Mouse (Mus musculus) stomach, embryonic 14.5 days (tissue): ENCODE results near the gene Slc11a2. TPM values are rescaled to one million over a fixed set of nuclear protein-coding genes. Genes with fewer than 3 reads are reported as not detected.
"Not testable (repeated sequence)": the region's sequence is repeated elsewhere in the genome, so short reads cannot be mapped to it uniquely, and the experiment has no call there.

Source experiments
- ATAC-seq: fragments of 200-750 bp; cut with Nextera tagmentation; 2 replicates; pipeline ENCODE4 v1.8.0; 2017; ENCODE audit warnings: low read depth, moderate TSS enrichment; ENCODE audit not compliant: insufficient number of reproducible peaks, insufficient read depth, low FRiP score
- H3K27ac ChIP-seq: fragments of 300-500 bp; sonication (generic); 2 replicates; pipeline ENCODE4 v1.5.1; 2014; ENCODE audit warnings: mild to moderate bottlenecking, low read length, moderate library complexity, mixed read lengths
- H3K27me3 ChIP-seq: fragments of 300-500 bp; sonication (generic); 2 replicates; pipeline ENCODE4 v1.6.1; 2014; ENCODE audit warnings: low read length, control low read depth, mixed read lengths; ENCODE audit not compliant: control insufficient read depth, insufficient read depth
- H3K36me3 ChIP-seq: fragments of 300-500 bp; sonication (generic); 2 replicates; pipeline ENCODE4 v1.6.1; 2014; ENCODE audit warnings: mild to moderate bottlenecking, control low read depth, low read length, moderate library complexity, mixed read lengths; ENCODE audit not compliant: control insufficient read depth, insufficient read depth
- H3K4me1 ChIP-seq: fragments of 300-500 bp; sonication (generic); 2 replicates; pipeline ENCODE4 v1.6.1; 2014; ENCODE audit warnings: low read length, control low read depth, mixed read lengths; ENCODE audit not compliant: control insufficient read depth, insufficient read depth
- H3K4me2 ChIP-seq: fragments of 300-500 bp; sonication (generic); replicated peaks from 2 replicates; pipeline ENCODE4 v1.6.1; 2014; ENCODE audit warnings: low read depth, low read length, control low read depth
- H3K4me3 ChIP-seq: fragments of 300-500 bp; sonication (generic); 2 replicates; pipeline ENCODE4 v1.5.1; 2014; ENCODE audit warnings: low read depth, low read length, control low read depth
- H3K9ac ChIP-seq: fragments of 300-500 bp; sonication (generic); replicated peaks from 2 replicates; pipeline ENCODE4 v1.6.1; 2014; ENCODE audit warnings: low read depth, mild to moderate bottlenecking, control low read depth, low read length, moderate library complexity, mixed read lengths
- H3K9me3 ChIP-seq: fragments of 300-500 bp; sonication (generic); 2 replicates; pipeline ENCODE4 v1.6.1; 2016; ENCODE audit warnings: low read depth, low read length, control low read depth; ENCODE audit not compliant: control insufficient read depth
- WGBS: fragments of 180-500 bp; shearing (Covaris S2); extraction: QIAGEN DNeasy Blood & Tissue Kit; methylation state at CpG from one replicate; pipeline ENCODE4 v1.1.7; 2014; 5-methylcytosine and 5-hydroxymethylcytosine counted together
- polyA plus RNA-seq: library from polyadenylated mRNA; unstranded; fragments of >200 nt; fragmentation: Nextera tagmentation; extraction: Ambion mirVana; gene quantifications from 2 replicates; pipeline ENCODE4 v1.2.1, GENCODE M21; 2014

Gene Slc11a2
- polyA plus RNA-seq, 1 experiment from 2014 or later = 13.5 TPM

DNA sequence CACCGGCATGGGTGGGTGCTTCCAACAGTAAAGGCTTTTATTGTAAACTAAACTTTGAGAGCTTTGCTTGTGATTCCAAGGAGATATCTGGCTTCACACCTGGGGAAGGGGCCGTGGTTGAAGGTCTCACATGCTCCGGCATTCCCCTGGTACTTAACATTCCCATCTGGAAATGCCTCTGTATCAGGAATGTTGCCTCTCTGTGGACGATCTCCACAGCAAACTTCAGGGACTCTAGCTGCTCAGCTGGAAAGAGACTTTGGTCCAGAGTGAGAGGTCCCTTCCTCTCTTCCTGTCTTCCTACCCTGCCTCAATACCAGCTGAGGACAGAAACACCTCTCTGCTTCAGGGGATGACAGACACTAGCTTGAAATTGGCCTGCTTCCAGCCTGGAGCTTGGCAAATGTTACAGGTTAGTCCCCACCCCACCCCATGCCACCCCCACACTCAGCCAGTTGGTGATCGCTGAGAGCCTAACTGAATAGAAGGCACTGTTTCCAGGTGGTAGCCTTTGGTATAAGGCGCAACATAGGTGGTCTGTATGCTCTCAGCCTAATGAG is 73.3 kb downstream of the Slc11a2 start:
- no peaks in the 10 kb centered on the region for H3K27me3 ChIP-seq
- no peak overlapping the region for H3K4me3 ChIP-seq
- peaks cover 3% of the 10 kb centered on the region; the same call in 1 of the 2 replicates for H3K4me1 ChIP-seq
- no peak overlapping the region for H3K9ac ChIP-seq
- no peaks in the 10 kb centered on the region for H3K36me3 ChIP-seq
- no peak overlapping the region for H3K4me2 ChIP-seq
- H3K9me3 ChIP-seq = no peaks in the 10 kb centered on the region
- H3K27ac ChIP-seq = no peak overlapping the region
- no peak for ATAC-seq
- WGBS = 58% methylated on average over 6 of the region's 6 CpGs

GRCm38 (mm10) chr15:100349496-100349895 is 75.4 kb downstream of the Slc11a2 start:
- Histone ChIP-seq H3K9ac (no peak overlapping the region), H3K4me1 (peaks cover 3% of the 10 kb centered on the region; the same call in 1 of the 2 replicates), H3K9me3 (peaks cover 3% of the 10 kb centered on the region; the same call in 1 of the 2 replicates), H3K27me3 (no peaks in the 10 kb centered on the region), H3K4me2 (no peak overlapping the region), H3K4me3 (no peak overlapping the region), H3K27ac (no peak overlapping the region), H3K36me3 (no peaks in the 10 kb centered on the region)
- whole genome bisulfite sequencing = 12% methylated on average over 2 of the region's 2 CpGs
- no peak for ATAC-seq

- Histone ChIP-seq H3K27me3 (no peaks in the 10 kb centered on the region), H3K9me3 (peaks cover 3% of the 10 kb centered on the region; the same call in 1 of the 2 replicates), H3K9ac (no peak overlapping the region), H3K4me1 (peaks cover 3% of the 10 kb centered on the region; the same call in 1 of the 2 replicates), H3K4me2 (no peak overlapping the region), H3K27ac (no peak overlapping the region), H3K36me3 (no peaks in the 10 kb centered on the region), H3K4me3 (no peak overlapping the region)
- ATAC-seq = no peak
- 70% methylated on average over 14 of the region's 14 CpGs for WGBS
Observed at GRCm38 (mm10) chr15:100346761-100347160, 78.1 kb downstream of the Slc11a2 start.

- no peaks in the 10 kb centered on the region for H3K4me1 ChIP-seq
- no peaks in the 10 kb centered on the region for H3K27me3 ChIP-seq
- H3K27ac ChIP-seq = no peak overlapping the region
- ATAC-seq = no peak
- H3K36me3 ChIP-seq = no peaks in the 10 kb centered on the region
- no peak overlapping the region for H3K9ac ChIP-seq
- H3K4me2 ChIP-seq = no peak overlapping the region
- peaks cover 3% of the 10 kb centered on the region; the same call in 1 of the 2 replicates for H3K9me3 ChIP-seq
- no peak overlapping the region for H3K4me3 ChIP-seq
Observed at GRCm38 (mm10) chr15:100345484-100345883, 79.4 kb downstream of the Slc11a2 start.

GRCm38 (mm10) chr15:100341314-100341980 is 83.4 kb downstream of the Slc11a2 start:
- not testable (repeated sequence) for H3K4me2 ChIP-seq, H3K36me3 ChIP-seq, H3K4me3 ChIP-seq, H3K27ac ChIP-seq, ATAC-seq, H3K9ac ChIP-seq, H3K27me3 ChIP-seq, H3K9me3 ChIP-seq, H3K4me1 ChIP-seq
- 37% methylated on average over 4 of the region's 5 CpGs for WGBS

Other genes with a start within 250 kb of the Slc11a2 start
- 52.6 and 53.1 TPM in 2 replicates for gene Atf1, start 197.3 kb downstream of the Slc11a2 start, polyA plus RNA-seq
- gene Tmprss12, start 144.2 kb downstream of the Slc11a2 start, polyA plus RNA-seq = 0.17 and 0.25 TPM in 2 replicates
- 7.3 and 9.2 TPM in 2 replicates for gene Mettl7a1, start 120.9 kb downstream of the Slc11a2 start, polyA plus RNA-seq
- not detected in 2 replicates for gene Mettl7a3, start 90.1 kb downstream of the Slc11a2 start, polyA plus RNA-seq
- 0.41 TPM in 1 of 2 replicates, not detected in the other for gene Methig1, start 71.9 kb downstream of the Slc11a2 start, polyA plus RNA-seq
- gene Mettl7a2, start 71.9 kb downstream of the Slc11a2 start, polyA plus RNA-seq = not detected in 2 replicates
- gene Higd1c, start 60.5 kb downstream of the Slc11a2 start, polyA plus RNA-seq = not detected in 2 replicates
- not detected in 2 replicates for gene Gm5475, start 2.9 kb downstream of the Slc11a2 start, polyA plus RNA-seq
- gene Letmd1, start 44.0 kb upstream of the Slc11a2 start, polyA plus RNA-seq = 29.8 and 30.4 TPM in 2 replicates
- 12.0 and 12.6 TPM in 2 replicates for gene Csrnp2, start 70.4 kb upstream of the Slc11a2 start, polyA plus RNA-seq
- 26.5 and 30.1 TPM in 2 replicates for gene Tfcp2, start 126.9 kb upstream of the Slc11a2 start, polyA plus RNA-seq
- 9.3 and 9.6 TPM in 2 replicates for gene Pou6f1, start 174.9 kb upstream of the Slc11a2 start, polyA plus RNA-seq
- 232 and 245 TPM in 2 replicates for gene Dazap2, start 190.3 kb upstream of the Slc11a2 start, polyA plus RNA-seq
- 33.3 and 36.8 TPM in 2 replicates for gene Smagp, start 211.9 kb upstream of the Slc11a2 start, polyA plus RNA-seq
- 3.2 and 6.6 TPM in 2 replicates for gene Bin2, start 244.5 kb upstream of the Slc11a2 start, polyA plus RNA-seq